Mouse (Mus musculus) thymus, postnatal 36 days (tissue): ENCODE results near the gene Bmf.

ENCODE experiments used
- DNase-seq, 2 experiments: peaks; one replicate each; pipeline ENCODE4 v3.0.0; 2022; ENCODE audit warnings: mixed read lengths in 2 of 2

The Bmf gene

DNA sequence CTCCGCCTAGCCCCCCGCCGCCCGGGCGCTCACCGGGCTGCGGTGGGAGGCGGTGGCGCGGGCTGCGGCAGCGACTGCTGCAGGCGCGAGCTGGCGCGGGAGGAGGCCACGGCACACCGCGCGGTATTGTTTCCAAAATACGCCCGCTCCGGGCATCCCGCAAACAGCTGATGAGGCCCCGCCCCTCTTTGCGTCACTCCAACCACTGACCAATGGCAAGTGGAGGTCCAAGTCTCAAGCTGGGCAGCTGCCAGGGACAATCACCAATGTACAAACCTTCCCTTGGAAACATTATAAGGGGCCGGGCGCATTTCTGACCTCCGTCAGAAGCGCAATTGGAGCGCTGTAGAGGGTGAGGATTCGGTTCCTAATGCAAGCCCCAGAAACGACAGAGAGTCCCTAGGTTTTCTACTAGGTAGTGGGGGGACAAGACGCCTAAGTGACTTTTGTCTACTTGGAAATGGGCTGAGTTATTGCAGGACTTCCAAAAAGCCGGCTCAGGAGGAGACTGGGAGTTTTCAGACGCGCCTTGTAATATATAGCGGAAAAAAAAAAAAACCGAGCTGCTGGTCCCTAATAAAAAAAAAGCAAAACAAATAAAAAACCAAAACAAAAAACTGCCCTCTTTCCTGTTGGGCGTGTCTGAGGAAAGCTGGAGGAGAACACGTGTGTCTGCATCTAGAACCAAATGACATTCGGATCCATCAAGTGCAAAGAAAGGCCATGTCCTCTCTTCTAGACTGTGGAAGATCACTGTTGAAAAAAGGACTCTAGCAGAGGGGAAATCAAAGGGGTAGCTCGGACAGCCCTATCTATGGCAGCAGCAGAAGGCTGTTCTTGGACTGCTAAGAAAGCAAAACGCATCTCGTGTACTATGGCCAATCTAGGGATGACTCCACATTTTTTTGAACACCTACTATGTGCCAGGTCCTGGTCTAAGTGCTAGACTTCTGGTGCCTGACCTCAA lies at the start of gene Bmf:
Bmf (minus strand) TSS at position 181 of the 967 bp plus-strand sequence.
- peak; percentile 80 to 83 for DNase-seq

DNA sequence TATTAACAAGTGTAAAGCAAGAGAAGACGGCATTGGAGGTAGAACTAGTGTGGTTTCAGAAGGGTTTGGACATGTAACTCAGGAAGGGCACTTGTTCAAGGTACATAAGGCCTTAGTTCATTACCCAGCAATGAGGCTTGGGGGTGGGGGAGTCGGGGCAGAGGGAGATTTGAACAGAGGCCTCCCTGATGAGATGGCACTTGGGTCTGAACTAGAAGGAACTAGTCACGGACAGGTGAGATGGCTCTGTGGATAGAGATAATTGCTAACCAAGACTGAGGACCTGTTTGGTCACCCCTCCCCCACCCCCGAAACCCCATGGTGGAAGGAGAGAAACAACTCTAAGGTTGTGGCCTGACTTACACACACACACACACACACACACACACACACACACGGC lies 49.6 kb upstream of the Bmf start:
- no peak for DNase-seq

DNA sequence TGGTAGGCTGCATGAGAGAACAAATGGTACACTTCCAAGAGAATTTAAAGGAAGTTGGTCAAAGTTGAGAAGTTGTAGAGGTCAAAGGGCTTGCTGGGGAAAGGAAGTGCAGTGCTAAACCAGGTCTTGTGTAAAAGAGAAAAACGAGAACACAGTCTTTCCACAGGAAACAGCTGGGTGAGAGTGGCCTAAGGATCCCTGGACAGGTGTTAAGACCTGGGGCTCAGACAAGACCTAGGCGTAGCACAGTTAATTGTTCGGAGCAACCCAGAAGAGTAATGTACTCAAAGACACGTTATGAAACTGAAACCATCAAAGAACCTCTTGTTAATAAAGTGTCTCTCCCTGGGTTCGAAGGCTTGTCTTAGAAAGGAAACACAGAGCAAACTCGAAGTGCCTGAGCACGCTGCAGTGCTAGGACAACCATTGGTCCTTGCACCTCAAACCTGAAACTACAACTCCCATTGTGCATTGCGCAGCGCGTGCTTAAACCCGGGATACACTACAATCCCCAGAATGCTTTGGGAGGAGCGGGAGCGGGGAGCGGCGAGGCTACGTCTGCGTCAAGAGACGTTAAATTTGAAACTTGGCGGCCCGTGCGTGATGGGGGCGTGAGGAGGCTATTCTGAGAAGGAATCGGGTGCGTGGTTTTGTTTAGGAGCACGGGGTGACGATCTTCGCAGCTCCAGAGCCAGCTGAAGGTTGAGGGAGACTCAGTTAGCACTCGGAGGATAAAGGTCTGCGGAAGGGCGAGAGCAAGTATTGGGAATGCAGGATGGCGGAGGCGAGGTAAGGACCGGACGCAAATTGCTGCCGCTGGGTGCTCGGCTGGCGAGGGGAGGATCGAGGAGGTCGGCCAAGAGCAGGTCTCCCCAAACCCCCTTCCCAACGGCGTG lies 48.4 kb upstream of the Bmf start, which contains the start of gene Bub1b:
Bub1b (plus strand) TSS at position 539 of the 896 bp plus-strand sequence.
- peak; percentile 90 to 91 for DNase-seq

DNA sequence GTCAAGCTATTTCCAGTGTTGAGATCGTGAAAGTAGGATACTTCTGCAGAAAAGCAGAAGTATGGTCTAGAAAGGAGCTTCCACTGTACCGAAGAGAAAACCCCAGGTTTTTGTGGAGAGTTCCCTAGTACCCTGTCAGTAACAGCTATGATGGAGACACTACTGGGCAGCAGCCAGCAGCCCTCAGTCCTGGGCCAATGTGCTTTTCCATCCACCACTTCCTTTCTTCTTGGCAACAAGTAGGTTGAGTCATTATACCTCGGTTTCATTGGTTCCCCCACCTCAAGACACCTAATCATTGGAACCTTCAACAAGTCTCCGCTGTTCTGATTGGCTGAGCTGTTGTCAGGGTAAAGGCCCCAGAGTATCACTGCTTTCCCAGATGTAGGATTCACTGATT lies 41.6 kb upstream of the Bmf start:
- DNase-seq: no peak

DNA sequence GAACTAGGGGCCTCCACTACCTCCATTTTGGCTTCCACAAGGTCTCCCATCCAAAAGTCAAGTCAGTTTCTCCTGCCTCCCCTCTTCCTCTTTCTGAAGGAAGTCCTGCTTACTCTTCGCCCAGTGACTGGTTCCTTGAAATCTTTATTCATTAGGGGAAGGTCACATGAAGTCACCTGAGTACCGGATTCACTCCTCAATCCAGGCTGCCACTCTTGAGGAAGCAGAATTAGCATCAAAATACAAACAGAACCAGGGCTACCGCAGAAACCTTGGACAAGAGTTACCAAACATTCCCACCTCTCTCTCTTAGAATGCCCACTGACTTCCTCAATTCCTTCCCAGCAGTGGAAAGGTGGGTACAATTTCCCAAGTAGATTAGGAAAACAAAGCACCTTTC lies 38.2 kb upstream of the Bmf start:
- no peak for DNase-seq

DNA sequence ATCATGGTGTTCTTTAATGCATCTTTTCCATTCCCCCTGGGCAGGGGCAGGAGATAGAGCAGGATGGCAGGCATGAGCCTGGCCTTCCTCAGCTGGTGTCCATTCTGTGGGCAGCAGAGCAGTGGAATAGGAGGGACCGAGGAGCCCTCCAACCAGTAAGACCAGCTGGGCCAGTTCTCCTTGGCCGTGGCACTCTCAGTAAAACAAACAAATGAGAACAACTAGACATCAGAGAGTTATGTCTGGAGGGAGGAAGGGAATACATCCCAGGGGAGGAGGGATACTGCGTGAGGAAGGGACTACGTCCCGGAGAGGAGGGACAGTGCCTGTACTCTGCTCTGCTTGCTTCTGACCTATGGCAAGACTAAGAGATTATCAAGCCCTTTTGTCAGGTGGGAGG lies 36.5 kb upstream of the Bmf start:
- DNase-seq: no peak

DNA sequence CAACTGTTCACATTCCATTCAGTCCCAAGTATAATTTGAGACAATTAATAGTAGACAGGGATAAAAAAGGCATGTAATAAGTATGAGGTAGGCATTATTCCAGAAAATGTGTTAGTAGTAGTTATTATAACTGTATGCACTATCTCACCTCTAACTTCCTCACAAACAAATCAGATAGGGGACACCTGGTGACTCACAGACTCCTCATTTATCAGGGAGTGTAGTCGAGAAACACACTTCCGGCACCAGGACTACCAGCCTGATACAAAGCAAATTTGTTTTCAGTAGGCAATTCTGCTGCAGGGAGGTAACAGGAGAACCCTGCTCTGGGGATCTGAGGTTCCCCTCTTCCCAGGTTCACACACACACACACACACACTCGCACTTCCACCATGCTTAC lies 23.6 kb upstream of the Bmf start:
- DNase-seq: no peak

DNA sequence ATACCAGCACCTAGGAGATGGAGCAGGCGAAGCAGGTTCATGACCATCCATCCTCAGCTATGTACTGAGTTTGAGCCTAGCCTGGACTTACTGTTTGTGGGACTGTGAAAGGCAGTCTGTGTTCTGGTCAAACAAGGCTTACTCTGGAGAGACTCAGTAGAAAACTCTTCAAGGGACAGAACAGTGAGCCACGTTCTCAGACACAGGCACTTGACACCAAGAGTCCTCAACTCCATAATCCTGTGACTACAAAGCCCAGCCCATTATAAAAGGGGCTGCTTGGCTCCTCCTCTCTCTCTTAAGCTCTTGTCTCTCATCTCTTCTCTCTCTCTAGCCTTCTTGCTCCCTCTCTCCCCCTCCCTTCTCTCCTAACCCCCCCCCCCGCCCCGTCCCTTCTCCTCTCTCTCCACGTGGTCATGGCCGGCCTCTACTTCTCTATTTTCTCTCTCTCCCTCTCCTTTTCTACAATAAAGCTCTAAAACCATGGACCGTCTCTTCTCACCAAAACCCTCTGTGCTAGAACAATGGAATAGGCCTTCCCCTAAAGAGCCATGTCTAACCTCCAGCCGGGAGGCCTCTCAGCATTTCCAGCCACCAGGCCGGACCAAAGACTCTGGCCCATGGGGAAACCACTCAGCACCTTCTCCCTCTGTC lies 22.8 kb upstream of the Bmf start:
- DNase-seq: no peak

DNA sequence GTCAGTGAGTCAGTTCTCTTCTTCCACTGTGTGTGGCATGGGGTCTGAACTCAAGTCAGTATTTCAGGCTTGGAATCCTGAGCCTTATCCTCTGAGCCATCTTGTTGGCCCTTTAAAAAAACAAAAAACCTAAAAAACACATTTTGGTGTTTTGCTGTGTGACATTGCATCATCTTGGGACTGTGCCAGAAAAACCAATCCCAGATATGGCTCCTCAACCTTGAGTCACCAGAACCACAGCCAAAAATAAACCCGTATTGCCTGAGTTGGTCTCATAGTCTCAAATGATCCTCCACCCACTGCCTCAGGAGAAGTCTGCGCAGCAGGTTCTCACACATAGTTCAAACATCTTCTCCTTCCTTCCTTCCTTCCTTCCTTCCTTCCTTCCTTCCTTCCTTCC lies 21.5 kb upstream of the Bmf start:
- DNase-seq: no peak

DNA sequence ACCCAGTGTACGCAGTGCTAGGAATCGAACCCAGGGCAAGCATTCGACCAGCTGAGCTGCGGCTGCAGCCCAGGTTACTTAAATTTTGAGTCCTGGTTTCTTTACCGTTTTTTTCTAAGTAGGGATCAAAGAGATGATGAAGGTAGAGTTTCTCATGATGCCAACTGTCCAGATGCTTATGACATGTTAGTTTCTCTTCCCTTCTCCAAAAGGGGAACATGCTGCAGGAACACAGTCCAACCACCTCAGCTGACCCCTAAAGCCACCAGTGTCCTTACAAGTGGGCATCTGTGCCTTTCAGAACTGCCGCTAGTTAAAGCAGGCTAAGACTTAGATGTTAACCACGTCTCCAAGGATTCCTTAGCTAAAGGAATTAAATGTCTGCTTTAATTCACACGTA lies 17.7 kb upstream of the Bmf start:
- no peak for DNase-seq

DNA sequence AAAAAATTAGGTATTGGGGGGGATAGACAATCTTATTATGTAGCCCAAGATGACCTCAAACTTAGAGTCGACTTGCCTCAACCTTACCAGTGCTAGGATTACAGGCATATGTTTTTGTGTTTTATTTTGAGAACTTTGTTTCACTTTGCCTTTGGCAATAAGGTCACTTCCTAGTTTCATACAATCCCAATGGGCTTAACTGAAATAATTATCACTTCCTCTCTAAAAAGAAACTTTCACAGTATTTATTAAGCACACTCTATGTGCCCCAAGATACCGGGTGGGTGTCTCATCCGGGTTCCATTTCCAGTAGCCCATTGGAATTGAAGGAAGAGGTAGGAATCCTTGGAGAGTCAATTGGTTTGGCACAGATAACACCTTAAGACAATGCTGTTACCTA lies 12.9 kb upstream of the Bmf start:
- DNase-seq: no peak

DNA sequence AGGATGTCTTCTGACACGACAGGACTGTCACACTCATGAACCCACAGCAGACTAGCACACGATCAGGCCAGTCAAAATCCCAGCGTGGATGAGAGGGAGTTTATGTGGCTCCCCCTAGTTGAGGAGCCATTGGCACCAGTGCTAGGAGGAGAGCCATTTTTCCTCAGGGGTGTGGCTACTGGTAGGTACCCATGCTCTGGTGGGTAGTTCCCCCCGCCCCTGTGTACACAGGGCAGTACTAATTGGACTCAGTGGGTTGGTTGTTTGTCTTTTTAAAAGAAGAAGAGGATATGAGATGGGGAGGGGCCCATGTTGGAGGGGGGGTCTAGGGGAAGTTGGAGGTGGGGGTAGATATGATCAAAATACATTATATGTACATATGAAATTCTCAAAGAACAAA lies 12.5 kb upstream of the Bmf start:
- no peak for DNase-seq

DNA sequence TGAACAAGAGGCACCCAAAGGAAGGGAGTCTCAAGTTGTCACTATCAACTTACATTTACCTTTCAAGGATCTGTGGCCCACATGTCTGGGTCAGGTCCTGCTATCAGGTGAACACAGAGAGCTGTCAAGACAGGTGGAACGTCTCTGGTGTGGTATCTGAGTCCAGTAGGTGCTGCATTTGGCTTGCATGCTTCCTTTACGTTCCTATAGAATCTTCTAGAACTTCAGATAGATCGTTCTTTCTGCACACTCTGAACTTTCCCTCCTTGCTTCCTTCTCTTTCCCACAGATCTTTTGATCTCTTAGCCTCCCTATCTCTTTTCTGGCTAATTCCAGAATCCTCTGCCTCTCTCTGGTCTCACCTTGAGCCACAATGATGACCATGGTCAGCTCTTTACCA lies 8.9 kb upstream of the Bmf start:
- no peak for DNase-seq

DNA sequence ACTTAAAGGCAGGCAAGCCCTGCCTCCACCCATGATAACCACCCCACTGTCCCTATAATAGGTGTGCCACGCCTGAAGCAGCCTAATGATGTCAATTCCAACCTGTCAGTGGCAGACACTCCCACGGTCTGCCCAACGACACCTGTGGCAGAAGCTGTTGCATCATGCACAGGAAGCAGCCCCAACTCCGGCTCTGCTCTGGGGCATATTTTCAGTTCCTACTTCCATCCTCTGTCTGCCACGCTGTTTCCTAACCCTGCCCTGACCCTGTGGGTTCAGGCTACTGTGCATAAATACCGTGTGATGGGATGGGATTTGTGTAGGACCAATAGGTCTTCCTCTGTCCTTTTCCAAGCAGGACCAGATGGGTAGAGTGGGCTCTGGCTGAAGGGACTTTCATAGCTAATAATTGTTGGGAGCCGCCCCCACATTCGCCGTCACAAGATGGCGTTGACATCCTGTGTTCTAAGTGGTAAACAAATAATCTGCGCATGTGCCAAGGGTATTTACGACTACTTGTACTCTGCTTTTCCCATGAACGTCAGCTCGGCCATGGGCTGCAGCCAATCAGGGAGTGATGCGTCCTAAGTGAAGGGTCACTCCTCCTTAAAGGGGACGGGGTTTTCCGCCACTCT lies 5.0 kb upstream of the Bmf start:
- DNase-seq: peak; percentile 66 to 79

DNA sequence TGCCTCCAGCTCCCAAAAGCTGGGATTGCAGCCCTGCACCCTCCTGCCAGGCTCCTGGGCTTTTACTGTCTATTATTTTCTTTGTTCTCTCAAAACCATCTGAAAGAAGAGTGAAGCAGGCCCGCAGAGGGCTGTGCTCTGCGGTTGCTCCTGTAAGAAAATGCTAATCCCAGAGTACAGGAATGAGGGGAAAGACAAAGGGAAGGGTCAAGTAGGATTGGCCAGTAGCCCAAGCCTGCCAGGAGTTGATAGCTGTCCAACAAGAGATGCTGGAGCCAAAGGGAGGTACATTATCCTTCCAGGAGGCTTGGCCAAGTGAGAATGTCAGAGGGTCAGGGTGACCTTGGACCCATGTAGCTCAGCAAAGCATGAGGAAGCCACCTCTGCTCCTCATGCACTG lies 2.1 kb upstream of the Bmf start:
- no peak for DNase-seq

DNA sequence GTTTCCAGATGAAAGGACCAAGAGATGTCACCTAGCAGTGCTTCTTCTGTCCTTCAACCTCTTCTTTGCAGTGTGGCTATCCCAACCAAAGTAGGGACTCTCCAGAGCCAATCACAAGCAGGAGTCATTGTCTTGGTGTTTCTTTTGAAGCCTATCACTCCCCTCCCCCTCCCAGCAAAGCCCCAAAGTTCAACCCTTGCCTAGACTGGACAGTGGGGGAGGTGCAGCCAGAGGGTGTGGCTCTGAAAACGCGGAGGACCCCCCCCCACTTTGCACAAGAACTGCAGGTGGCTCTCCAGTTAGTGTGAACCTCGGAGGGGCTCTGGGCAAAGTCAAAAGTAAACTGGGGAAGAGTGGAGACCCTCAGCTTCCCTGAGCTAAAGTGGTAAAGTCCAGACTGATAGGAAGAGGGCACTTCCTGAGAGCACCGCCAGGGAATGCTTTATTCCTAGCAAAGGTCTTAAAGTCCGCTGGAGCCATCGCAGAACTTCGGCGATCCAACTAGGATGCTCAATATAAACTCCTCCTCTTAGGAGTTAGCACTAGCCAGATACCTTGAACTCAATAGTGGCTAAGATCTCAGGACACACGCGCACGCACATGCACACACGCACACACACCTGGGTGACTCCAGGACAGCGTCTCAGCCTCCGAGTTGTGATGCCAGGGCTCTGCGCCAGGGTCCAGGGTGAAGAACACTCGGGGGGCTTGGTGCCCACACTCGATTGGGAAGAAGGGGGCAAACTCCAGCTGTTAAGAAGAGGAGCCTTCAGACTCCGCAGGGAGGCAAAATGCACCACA lies 866 bp downstream of the Bmf start:
- DNase-seq: peak; percentile 38 to 56

DNA sequence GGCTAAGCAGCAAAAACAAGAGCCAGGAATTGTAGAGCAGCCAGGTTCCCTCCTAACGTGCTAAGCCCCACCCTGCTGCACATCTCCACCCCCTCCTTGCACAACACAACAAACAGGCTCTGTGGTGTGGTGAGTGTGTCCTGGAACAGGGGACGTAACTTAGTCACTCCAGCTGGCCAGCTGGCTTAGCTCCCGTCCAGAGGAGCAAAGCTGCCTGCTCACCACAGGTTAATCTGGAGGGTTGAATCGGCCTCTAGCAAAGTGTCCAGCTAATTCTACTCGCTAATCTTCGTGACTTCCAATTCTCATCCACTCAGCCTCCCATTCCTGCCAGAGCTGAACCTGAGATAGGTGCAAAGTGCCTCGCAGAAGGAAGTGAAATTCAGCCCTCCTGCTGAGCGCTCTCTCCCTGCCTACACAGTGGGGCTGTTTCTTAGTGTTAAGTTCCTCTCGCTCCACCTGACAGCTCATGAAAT lies 1.9 kb downstream of the Bmf start:
- DNase-seq: peak; percentile 33 to 50

DNA sequence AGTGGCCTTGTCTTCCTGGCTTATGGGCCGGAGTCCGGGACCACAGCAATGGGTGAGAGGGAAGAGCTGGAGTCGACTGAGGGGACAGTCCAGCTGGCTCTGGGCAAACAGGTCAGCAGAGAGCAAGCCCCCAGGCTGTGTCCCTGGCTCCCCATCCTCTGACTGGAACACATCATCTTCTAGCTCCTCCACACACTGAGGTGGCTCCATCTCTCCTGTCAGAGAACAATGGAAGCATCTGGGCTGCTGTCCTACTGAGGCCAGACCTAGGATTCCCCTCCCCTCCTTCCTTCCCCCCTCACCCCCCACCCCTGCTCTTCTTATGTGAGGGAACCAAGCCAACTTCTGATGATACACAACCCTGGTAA lies 2.7 kb downstream of the Bmf start:
- DNase-seq: peak; percentile 34 to 49

DNA sequence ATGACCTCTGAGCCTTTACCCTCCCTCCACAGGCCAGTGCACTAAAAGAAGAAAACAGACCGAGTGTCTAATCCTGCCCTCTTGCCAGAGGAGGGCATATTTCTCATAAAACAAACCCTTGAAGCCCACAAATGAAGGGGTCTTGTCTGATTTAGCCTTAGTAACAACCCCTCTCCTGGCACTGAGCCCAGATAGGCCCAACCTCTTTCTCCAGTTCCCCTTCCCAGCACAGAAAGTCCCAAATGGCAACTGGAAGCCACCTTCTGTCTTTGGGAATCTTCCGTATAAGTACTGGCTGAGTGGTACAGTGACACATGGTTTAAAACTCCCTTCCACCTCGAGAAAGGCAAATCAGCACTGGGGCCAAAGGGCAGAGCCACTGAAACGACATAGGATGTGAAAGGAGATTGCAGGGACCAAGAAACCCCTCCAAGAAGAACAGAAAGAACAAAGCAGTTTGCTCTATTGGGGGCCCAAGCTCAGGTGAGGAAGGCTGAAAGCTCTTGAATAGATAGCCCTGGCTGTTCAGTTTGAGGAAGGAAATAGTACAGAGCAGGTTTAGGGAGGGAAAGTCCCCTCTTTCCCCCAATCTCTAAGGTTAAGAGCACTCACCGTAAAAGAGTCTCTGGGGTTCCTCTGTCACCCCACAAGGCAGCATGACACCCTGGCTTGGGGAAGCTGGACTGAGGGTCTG lies 3.2 kb downstream of the Bmf start:
- DNase-seq: peak; percentile 20 to 32

DNA sequence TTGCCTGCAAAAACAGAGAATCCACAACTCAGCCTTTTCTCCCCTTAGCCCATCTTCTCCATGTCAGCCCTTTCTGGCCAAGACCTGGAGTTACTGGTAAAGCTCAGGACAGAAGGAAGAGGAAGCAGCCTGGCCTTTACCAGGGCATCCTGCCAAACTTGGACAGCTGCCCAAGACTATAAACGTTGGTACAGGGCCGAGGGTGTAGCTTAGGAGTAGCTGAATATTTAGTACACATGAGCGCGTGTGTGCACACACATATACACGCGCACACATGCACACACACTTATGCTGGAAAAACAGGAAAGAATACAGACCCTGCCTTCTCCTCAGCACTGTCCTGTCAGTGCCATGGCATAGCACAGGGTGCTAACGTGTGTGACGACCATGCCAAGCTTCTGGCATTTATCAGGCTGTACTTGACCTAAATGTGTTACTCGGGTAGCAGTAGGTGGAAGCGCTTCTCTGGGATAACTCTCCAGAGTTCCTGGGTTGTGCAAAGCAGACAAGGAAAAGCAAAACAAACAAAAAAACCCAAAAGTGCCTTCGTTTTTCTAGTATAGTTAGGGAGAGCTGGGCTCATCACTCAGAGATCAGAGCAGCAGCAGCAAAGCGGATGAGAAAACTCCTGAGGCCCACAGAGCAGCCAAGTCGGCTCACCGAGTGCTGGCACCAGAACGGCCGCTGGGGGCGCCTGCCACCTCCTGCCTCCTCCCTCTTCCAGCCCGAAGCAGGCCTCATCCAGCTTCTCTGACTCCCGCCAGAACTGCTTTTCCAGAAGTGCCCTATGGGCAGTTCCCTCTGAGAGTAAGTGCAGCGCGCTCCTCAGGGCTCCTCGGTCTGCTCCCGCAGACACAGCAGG lies 4.0 kb downstream of the Bmf start:
- peak; percentile 90 for DNase-seq
